Mouse (Mus musculus): ENCODE measurements around the gene Dctn1. TPM values are rescaled to one million over a fixed set of nuclear protein-coding genes. Genes with fewer than 3 reads are reported as not detected.

Gene Dctn1
- total and polyA plus RNA-seq, 2 experiments from 2014 or later, result 126 to 152 TPM

- no peak for TF ChIP-seq CTCF (IDR thresholded peaks at IDR 0.05; ENCODE audit: low read depth)
- no peak overlapping the region for H3K9ac ChIP-seq
- no peaks in the 10 kb centered on the region for H3K9me3 ChIP-seq (ENCODE audit: low read length)
- H3K4me2 ChIP-seq (ENCODE audit: low read depth), result peak overlapping the region; percentile 48; the same call in 1 of the 2 replicates
- H3K27me3 ChIP-seq (ENCODE audit: insufficient read depth, low read length), result peaks cover 10% of the 10 kb centered on the region
- no peaks in the 10 kb centered on the region for H3K4me1 ChIP-seq (ENCODE audit: insufficient read depth)
- H3K27ac ChIP-seq (ENCODE audit: low read depth, low read length), result no peak overlapping the region; the same call in 1 of the 2 replicates
- DNase-seq, result no peak
- ATAC-seq, result no peak
- H3K36me3 ChIP-seq (ENCODE audit: insufficient read depth), result no peaks in the 10 kb centered on the region
- 22% methylated on average over 5 of the region's 5 CpGs for WGBS
- no peak overlapping the region for H3K4me3 ChIP-seq (ENCODE audit: low read depth, low read length)
Measured at GRCm38 (mm10) chr6:83136291-83136880, 29.3 kb upstream of the Dctn1 start.

DNA sequence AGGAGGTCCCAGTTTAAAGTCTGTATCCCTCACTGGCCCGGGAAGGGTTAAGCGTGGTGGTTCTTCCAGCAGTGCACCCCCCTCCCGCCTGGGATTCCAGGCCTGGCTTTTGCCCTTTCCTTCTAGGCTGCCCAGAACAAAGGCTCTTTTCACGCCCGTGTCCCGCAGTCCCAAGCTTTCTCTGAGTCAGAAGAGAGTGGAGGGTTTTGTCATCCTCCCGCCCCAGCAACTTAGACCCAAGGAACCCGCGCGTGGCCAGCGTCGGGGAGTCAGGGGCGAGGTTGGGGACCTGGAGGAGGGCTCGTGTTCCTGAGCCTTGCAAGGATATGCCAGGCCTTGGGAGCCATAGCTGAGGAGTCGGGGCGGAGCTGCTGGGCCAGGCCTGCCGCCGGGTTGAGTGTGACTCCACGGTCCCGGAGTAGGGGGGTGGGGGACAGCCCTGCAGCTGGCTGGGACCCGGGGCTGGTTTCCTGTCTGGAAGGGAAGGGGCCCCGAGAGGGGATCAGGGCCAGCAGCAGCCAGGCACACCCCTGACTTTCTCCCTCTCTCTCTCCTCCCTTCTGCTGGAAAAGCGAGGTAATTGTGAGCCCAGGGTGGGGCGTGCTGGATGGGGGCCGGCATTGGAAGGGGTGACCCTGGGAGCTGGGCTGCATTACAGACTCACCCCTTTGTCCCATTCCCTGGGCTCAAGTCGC lies 28.7 kb upstream of the Dctn1 start:
- DNase-seq (peak; percentile 44), ATAC-seq (peak; percentile 64)
- TF ChIP-seq CTCF (IDR thresholded peaks at IDR 0.05; ENCODE audit: low read depth), result no peak
- 2% methylated on average over 26 of the region's 26 CpGs for WGBS
- Histone ChIP-seq H3K4me1 (ENCODE audit: insufficient read depth) (no peaks in the 10 kb centered on the region), H3K9ac (peak overlapping the region; percentile 48), H3K36me3 (ENCODE audit: insufficient read depth) (no peaks in the 10 kb centered on the region), H3K27ac (ENCODE audit: low read depth, low read length) (peak overlapping the region; percentile 72), H3K4me2 (ENCODE audit: low read depth) (peak overlapping the region; percentile 48), H3K9me3 (ENCODE audit: low read length) (no peaks in the 10 kb centered on the region), H3K4me3 (ENCODE audit: low read depth, low read length) (peak overlapping the region; percentile 26), H3K27me3 (ENCODE audit: insufficient read depth, low read length) (peaks cover 14% of the 10 kb centered on the region)

- DNase-seq, result peak; percentile 42
- WGBS, result 4% methylated on average over 12 of the region's 12 CpGs
- Histone ChIP-seq H3K4me3 (ENCODE audit: low read depth, low read length) (peak overlapping the region; percentile 26), H3K27ac (ENCODE audit: low read depth, low read length) (peak overlapping the region; percentile 72), H3K27me3 (ENCODE audit: insufficient read depth, low read length) (peaks cover 14% of the 10 kb centered on the region), H3K9ac (peak overlapping the region; percentile 48; the same call in 1 of the 2 replicates), H3K4me2 (ENCODE audit: low read depth) (peak overlapping the region; percentile 48), H3K4me1 (ENCODE audit: insufficient read depth) (no peaks in the 10 kb centered on the region), H3K36me3 (ENCODE audit: insufficient read depth) (no peaks in the 10 kb centered on the region), H3K9me3 (ENCODE audit: low read length) (no peaks in the 10 kb centered on the region)
- TF ChIP-seq CTCF (IDR thresholded peaks at IDR 0.05; ENCODE audit: low read depth), result no peak
- peak; percentile 57 for ATAC-seq
Measured at GRCm38 (mm10) chr6:83137576-83137950, 28.2 kb upstream of the Dctn1 start.

DNA sequence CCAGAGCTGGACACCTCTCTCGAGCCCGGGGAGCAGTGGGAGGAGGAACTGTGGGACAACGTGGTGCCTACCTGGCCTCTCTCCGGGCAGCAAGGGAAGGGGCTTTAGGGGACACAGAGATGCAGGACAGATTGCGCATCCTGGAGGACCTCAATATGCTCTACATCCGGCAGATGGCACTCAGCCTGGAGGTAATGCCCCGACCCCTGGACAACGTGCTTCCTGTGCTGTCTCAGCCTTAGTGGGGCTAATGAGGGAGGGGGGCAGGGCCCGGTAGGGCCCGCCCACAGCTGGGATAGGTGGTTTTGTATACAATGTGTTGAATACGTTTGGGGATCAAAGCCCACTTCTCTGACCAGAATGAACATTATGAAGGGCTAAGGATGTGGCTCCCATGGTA lies 27.7 kb upstream of the Dctn1 start:
- Histone ChIP-seq H3K4me1 (ENCODE audit: insufficient read depth) (no peaks in the 10 kb centered on the region), H3K4me2 (ENCODE audit: low read depth) (peak overlapping the region; percentile 48), H3K4me3 (ENCODE audit: low read depth, low read length) (0 out of 2 replicates have a peak overlapping the region, but pooled peaks have one; percentile 26), H3K27me3 (ENCODE audit: insufficient read depth, low read length) (peaks cover 14% of the 10 kb centered on the region), H3K9ac (0 out of 2 replicates have a peak overlapping the region, but pooled peaks have one; percentile 48), H3K9me3 (ENCODE audit: low read length) (no peaks in the 10 kb centered on the region), H3K36me3 (ENCODE audit: insufficient read depth) (no peaks in the 10 kb centered on the region), H3K27ac (ENCODE audit: low read depth, low read length) (peak overlapping the region; percentile 66)
- TF ChIP-seq CTCF (IDR thresholded peaks at IDR 0.05; ENCODE audit: low read depth), result no peak
- 0 out of 2 replicates have a peak, but pooled peaks have one; percentile 5 for ATAC-seq
- no peak for DNase-seq
- WGBS, result 7% methylated on average over 11 of the region's 11 CpGs

- no peak overlapping the region for H3K9ac ChIP-seq
- no peak for TF ChIP-seq CTCF (IDR thresholded peaks at IDR 0.05; ENCODE audit: low read depth)
- no peak overlapping the region for H3K4me3 ChIP-seq (ENCODE audit: low read depth, low read length)
- no peak overlapping the region for H3K27ac ChIP-seq (ENCODE audit: low read depth, low read length)
- DNase-seq (no peak), ATAC-seq (no peak)
- H3K27me3 ChIP-seq (ENCODE audit: insufficient read depth, low read length), result peaks cover 11% of the 10 kb centered on the region
- H3K9me3 ChIP-seq (ENCODE audit: low read length), result no peaks in the 10 kb centered on the region
- no peaks in the 10 kb centered on the region for H3K36me3 ChIP-seq (ENCODE audit: insufficient read depth)
- 80% methylated on average over 8 of the region's 8 CpGs for WGBS
- no peak overlapping the region for H3K4me2 ChIP-seq (ENCODE audit: low read depth)
- H3K4me1 ChIP-seq (ENCODE audit: insufficient read depth), result no peaks in the 10 kb centered on the region
Measured at GRCm38 (mm10) chr6:83140044-83140443, 25.7 kb upstream of the Dctn1 start.

DNA sequence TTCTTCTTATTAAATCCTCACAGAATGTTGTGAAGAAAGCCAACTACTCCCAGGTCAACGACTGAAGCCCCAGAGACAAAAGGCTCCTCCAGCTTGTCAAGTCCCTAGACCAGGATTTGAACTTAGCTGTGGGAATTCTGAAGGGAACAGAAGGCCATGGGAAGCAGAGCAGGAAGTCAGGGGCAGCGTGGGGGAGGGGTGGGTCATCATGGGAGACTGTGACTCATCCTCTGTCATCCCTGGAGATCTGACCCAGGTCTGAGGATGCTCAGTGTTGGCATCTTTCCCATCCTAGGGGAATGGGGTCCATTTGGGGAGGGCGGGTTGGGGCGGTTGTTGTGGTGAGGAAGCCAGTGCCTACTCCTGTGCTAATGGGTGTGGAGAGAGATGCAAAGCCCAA lies 24.1 kb upstream of the Dctn1 start:
- H3K9me3 ChIP-seq (ENCODE audit: low read length), result no peaks in the 10 kb centered on the region
- ATAC-seq, result no peak
- peak overlapping the region; percentile 66 for H3K4me2 ChIP-seq (ENCODE audit: low read depth)
- no peaks in the 10 kb centered on the region for H3K4me1 ChIP-seq (ENCODE audit: insufficient read depth)
- no peak for DNase-seq
- H3K27ac ChIP-seq (ENCODE audit: low read depth, low read length), result no peak overlapping the region
- H3K36me3 ChIP-seq (ENCODE audit: insufficient read depth), result no peaks in the 10 kb centered on the region
- no peak for TF ChIP-seq CTCF (IDR thresholded peaks at IDR 0.05; ENCODE audit: low read depth)
- H3K9ac ChIP-seq, result peak overlapping the region; percentile 65
- H3K27me3 ChIP-seq (ENCODE audit: insufficient read depth, low read length), result peaks cover 4% of the 10 kb centered on the region
- H3K4me3 ChIP-seq (ENCODE audit: low read depth, low read length), result peak overlapping the region; percentile 34
- 30% methylated on average over 4 of the region's 4 CpGs for WGBS

GRCm38 (mm10) chr6:83142211-83142731 lies 23.4 kb upstream of the Dctn1 start:
- no peaks in the 10 kb centered on the region for H3K9me3 ChIP-seq (ENCODE audit: low read length)
- H3K9ac ChIP-seq, result peak overlapping the region; percentile 65
- no peaks in the 10 kb centered on the region for H3K4me1 ChIP-seq (ENCODE audit: insufficient read depth)
- ATAC-seq (peak; percentile 81), DNase-seq (peak; percentile 68)
- 2% methylated on average over 41 of the region's 41 CpGs for WGBS
- peak; percentile 14; the same call in 1 of the 2 replicates for TF ChIP-seq CTCF (IDR thresholded peaks at IDR 0.05; ENCODE audit: low read depth)
- peak overlapping the region; percentile 34 for H3K4me3 ChIP-seq (ENCODE audit: low read depth, low read length)
- peak overlapping the region; percentile 66 for H3K4me2 ChIP-seq (ENCODE audit: low read depth)
- no peaks in the 10 kb centered on the region for H3K36me3 ChIP-seq (ENCODE audit: insufficient read depth)
- no peak overlapping the region for H3K27ac ChIP-seq (ENCODE audit: low read depth, low read length)
- peaks cover 4% of the 10 kb centered on the region for H3K27me3 ChIP-seq (ENCODE audit: insufficient read depth, low read length)
